Mouse (Mus musculus): Measurements from ENCODE around the gene Ank. TPM values are rescaled to one million over a fixed set of nuclear protein-coding genes. Genes with fewer than 3 reads are reported as not detected.
A peak's percentile ranks its signal among the peaks of the same experiment; 100 is the strongest.
"Not testable (repeated sequence)": the region's sequence is repeated elsewhere in the genome, so short reads cannot be mapped to it uniquely, and the experiment has no call there.

The Ank gene
- polyA plus RNA-seq, 1 experiment from 2014 or later: 9.2 TPM

DNA sequence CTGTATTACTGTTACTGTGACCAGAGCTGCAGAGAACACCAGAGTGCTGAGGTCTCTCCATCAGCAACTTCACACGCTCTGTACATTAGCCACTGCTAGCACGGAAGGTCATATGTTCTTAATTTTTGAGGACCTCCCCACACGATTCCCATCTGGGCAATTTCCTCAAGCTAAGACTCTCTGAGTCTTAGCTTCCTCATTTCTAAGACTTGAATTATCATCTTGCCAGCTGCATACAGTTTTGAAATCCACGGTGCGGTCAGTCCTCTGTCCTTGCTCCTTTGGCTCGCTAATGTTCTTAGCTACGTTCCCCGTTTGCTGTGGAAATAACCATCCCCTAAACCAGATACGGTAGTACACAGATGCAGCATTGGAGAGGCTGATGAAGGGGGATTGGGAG, 14.0 kb upstream of the Ank start:
- no peak overlapping the region for H3K27ac ChIP-seq (ENCODE audit: low read depth)
- no peak for DNase-seq
- no peak for ATAC-seq (ENCODE audit: insufficient read depth)
- no peaks in the 10 kb centered on the region for H3K9me3 ChIP-seq (ENCODE audit: low read depth, low read length)
- no peaks in the 10 kb centered on the region for H3K27me3 ChIP-seq (ENCODE audit: insufficient read depth, low read length)
- no peak overlapping the region for H3K9ac ChIP-seq
- no peaks in the 10 kb centered on the region for H3K4me1 ChIP-seq (ENCODE audit: insufficient read depth)
- no peaks in the 10 kb centered on the region for H3K36me3 ChIP-seq (ENCODE audit: insufficient read depth)
- no peak for TF ChIP-seq CTCF (IDR thresholded peaks at IDR 0.05; ENCODE audit: low read depth)
- no peak overlapping the region for H3K4me2 ChIP-seq
- WGBS: 80% methylated on average over 9 of the region's 9 CpGs
- H3K4me3 ChIP-seq (ENCODE audit: low read depth, low read length): no peak overlapping the region

- no peaks in the 10 kb centered on the region for H3K27me3 ChIP-seq (ENCODE audit: insufficient read depth, low read length)
- TF ChIP-seq CTCF (IDR thresholded peaks at IDR 0.05; ENCODE audit: low read depth): no peak
- WGBS: 73% methylated on average over 2 of the region's 2 CpGs
Observed at GRCm38 (mm10) chr15:27457001-27457400, 9.5 kb upstream of the Ank start.

DNA sequence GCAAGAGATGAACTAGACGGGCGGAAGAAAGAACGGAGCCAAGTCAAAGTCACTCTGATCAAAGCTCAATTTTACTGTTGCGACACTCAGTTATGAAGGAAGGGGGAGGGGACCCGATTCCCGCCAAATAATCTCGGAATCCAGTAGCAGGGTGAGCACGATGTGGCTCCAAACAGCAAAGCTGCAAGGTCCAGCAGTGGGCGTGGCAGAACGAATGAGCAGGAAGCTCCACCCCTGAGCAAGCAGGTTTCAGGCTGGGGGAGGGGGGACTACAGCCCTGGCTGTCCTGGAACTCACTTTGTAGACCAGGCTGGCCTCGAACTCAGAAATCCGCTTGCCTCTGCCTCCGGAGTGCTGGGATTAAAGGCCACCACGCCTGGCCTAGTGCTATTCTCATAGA, 6.7 kb upstream of the Ank start:
- H3K4me1 ChIP-seq (ENCODE audit: insufficient read depth); ATAC-seq (ENCODE audit: insufficient read depth); H3K27me3 ChIP-seq (ENCODE audit: insufficient read depth, low read length); H3K9me3 ChIP-seq (ENCODE audit: low read depth, low read length); H3K27ac ChIP-seq (ENCODE audit: low read depth); H3K4me3 ChIP-seq (ENCODE audit: low read depth, low read length); H3K9ac ChIP-seq; H3K36me3 ChIP-seq (ENCODE audit: insufficient read depth); DNase-seq; H3K4me2 ChIP-seq: not testable (repeated sequence)
- WGBS: 39% methylated on average over 14 of the region's 14 CpGs

More at GRCm38 (mm10) chr15:27457001-27457400, 9.5 kb upstream of the Ank start:
- Histone ChIP-seq H3K4me3 (ENCODE audit: low read depth, low read length) (no peak overlapping the region), H3K9ac (no peak overlapping the region), H3K4me2 (no peak overlapping the region), H3K9me3 (ENCODE audit: low read depth, low read length) (no peaks in the 10 kb centered on the region), H3K36me3 (ENCODE audit: insufficient read depth) (no peaks in the 10 kb centered on the region), H3K27ac (ENCODE audit: low read depth) (no peak overlapping the region), H3K4me1 (ENCODE audit: insufficient read depth) (no peaks in the 10 kb centered on the region)
- no peak for DNase-seq
- no peak for ATAC-seq (ENCODE audit: insufficient read depth)

DNA sequence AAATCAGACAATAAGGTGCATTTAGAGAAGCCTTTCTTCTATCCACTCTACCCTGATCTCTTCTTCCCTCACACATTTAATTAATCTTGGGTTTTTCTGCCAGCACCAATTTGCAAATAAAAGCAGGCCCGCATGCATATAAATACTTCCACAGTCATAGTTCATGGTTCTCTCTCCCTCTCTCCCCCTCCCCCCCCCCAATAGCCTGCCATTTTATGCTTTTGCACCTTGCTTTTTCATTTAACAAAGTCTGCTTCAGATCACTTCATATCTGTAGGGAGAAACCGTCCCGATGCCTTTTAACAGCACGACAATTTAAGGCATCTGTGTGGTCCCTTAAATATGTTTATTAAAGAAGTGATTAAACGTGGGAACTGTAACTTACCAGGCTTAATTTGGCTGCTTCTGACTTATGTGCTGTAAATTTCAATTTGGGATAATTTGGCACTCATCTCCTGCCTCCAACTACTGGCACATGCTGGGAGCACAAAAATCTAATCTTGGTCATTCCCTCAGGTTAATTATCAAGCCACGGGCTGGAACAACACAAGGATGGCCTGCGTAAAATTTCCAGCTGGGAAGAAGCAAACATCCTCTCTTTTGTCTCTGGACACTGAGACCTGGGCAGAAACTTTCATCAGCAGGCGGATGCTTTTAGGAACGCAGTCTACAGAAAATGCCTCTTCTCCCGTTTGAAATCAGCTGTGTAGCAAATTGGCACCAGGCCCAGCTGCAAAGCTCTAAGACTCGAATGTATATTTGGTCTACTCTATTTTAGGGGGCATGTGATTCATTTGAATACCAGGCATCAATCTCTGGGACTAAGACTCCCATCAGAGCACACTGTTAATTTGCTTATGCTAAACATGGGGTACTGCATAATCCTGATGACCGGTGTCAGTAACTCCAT, 4.9 kb upstream of the Ank start:
- H3K4me1 ChIP-seq (ENCODE audit: insufficient read depth): no peaks in the 10 kb centered on the region
- ATAC-seq (ENCODE audit: insufficient read depth): no peak
- TF ChIP-seq CTCF (IDR thresholded peaks at IDR 0.05; ENCODE audit: low read depth): no peak
- no peak overlapping the region for H3K4me2 ChIP-seq
- H3K36me3 ChIP-seq (ENCODE audit: insufficient read depth): no peaks in the 10 kb centered on the region
- H3K27me3 ChIP-seq (ENCODE audit: insufficient read depth, low read length): no peaks in the 10 kb centered on the region
- no peak overlapping the region for H3K27ac ChIP-seq (ENCODE audit: low read depth)
- no peak overlapping the region for H3K4me3 ChIP-seq (ENCODE audit: low read depth, low read length)
- 34% methylated on average over 12 of the region's 12 CpGs for WGBS
- H3K9ac ChIP-seq: no peak overlapping the region
- DNase-seq: peak; percentile 76
- no peaks in the 10 kb centered on the region for H3K9me3 ChIP-seq (ENCODE audit: low read depth, low read length)

DNA sequence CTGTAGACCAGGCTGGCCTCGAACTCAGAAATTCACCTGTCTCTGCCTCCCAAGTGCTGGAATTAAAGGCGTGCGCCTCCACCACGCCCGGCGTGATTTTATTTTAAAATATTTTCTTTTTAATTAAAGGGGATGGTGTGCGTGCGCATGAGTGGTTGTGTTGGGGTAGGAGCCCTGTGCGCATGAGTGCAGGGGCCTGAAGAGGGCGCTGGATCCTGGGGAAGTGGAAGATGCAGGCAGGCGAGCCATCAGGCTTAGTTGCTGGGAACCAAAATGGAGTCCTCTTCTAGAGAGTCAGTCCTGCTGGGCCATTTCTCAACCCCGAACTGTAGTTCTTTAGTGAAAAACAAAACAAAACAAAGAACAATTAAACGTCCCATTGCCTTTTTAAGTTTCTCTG, 2.6 kb upstream of the Ank start:
- 90% methylated on average over 13 of the region's 13 CpGs for WGBS
- Histone ChIP-seq H3K4me1 (ENCODE audit: insufficient read depth) (no peaks in the 10 kb centered on the region), H3K9me3 (ENCODE audit: low read depth, low read length) (no peaks in the 10 kb centered on the region), H3K27me3 (ENCODE audit: insufficient read depth, low read length) (peaks cover 5% of the 10 kb centered on the region; the same call in 1 of the 2 replicates), H3K4me2 (no peak overlapping the region), H3K9ac (no peak overlapping the region), H3K4me3 (ENCODE audit: low read depth, low read length) (no peak overlapping the region), H3K36me3 (ENCODE audit: insufficient read depth) (no peaks in the 10 kb centered on the region), H3K27ac (ENCODE audit: low read depth) (no peak overlapping the region)
- ATAC-seq (ENCODE audit: insufficient read depth): no peak
- TF ChIP-seq CTCF (IDR thresholded peaks at IDR 0.05; ENCODE audit: low read depth): no peak
- DNase-seq: no peak

GRCm38 (mm10) chr15:27465391-27466005, 979 bp upstream of the Ank start:
- DNase-seq (peak; percentile 61), ATAC-seq (ENCODE audit: insufficient read depth) (no peak)
- no peak overlapping the region for H3K27ac ChIP-seq (ENCODE audit: low read depth)
- no peaks in the 10 kb centered on the region for H3K9me3 ChIP-seq (ENCODE audit: low read depth, low read length)
- H3K4me3 ChIP-seq (ENCODE audit: low read depth, low read length): peak overlapping the region; percentile 76
- no peaks in the 10 kb centered on the region for H3K4me1 ChIP-seq (ENCODE audit: insufficient read depth)
- no peaks in the 10 kb centered on the region for H3K36me3 ChIP-seq (ENCODE audit: insufficient read depth)
- H3K27me3 ChIP-seq (ENCODE audit: insufficient read depth, low read length): peaks cover 5% of the 10 kb centered on the region; the same call in 1 of the 2 replicates
- peak overlapping the region; percentile 92 for H3K4me2 ChIP-seq
- 20% methylated on average over 8 of the region's 8 CpGs for WGBS
- no peak for TF ChIP-seq CTCF (IDR thresholded peaks at IDR 0.05; ENCODE audit: low read depth)
- H3K9ac ChIP-seq: peak overlapping the region; percentile 77; the same call in 1 of the 2 replicates

GRCm38 (mm10) chr15:27467081-27467491, 609 bp downstream of the Ank start:
- Histone ChIP-seq H3K9ac (peak overlapping the region; percentile 77), H3K4me3 (ENCODE audit: low read depth, low read length) (peak overlapping the region; percentile 76), H3K9me3 (ENCODE audit: low read depth, low read length) (no peaks in the 10 kb centered on the region), H3K4me1 (ENCODE audit: insufficient read depth) (no peaks in the 10 kb centered on the region), H3K27me3 (ENCODE audit: insufficient read depth, low read length) (peaks cover 5% of the 10 kb centered on the region; the same call in 1 of the 2 replicates), H3K4me2 (peak overlapping the region; percentile 92), H3K27ac (ENCODE audit: low read depth) (no peak overlapping the region), H3K36me3 (ENCODE audit: insufficient read depth) (no peaks in the 10 kb centered on the region)
- no peak for TF ChIP-seq CTCF (IDR thresholded peaks at IDR 0.05; ENCODE audit: low read depth)
- ATAC-seq (ENCODE audit: insufficient read depth): no peak; the same call in 1 of the 2 replicates
- under 1% methylated on average over 25 of the region's 25 CpGs for WGBS
- peak; percentile 25 for DNase-seq
